Mouse (Mus musculus): Measurements from ENCODE around the gene Smyd4.

DNA sequence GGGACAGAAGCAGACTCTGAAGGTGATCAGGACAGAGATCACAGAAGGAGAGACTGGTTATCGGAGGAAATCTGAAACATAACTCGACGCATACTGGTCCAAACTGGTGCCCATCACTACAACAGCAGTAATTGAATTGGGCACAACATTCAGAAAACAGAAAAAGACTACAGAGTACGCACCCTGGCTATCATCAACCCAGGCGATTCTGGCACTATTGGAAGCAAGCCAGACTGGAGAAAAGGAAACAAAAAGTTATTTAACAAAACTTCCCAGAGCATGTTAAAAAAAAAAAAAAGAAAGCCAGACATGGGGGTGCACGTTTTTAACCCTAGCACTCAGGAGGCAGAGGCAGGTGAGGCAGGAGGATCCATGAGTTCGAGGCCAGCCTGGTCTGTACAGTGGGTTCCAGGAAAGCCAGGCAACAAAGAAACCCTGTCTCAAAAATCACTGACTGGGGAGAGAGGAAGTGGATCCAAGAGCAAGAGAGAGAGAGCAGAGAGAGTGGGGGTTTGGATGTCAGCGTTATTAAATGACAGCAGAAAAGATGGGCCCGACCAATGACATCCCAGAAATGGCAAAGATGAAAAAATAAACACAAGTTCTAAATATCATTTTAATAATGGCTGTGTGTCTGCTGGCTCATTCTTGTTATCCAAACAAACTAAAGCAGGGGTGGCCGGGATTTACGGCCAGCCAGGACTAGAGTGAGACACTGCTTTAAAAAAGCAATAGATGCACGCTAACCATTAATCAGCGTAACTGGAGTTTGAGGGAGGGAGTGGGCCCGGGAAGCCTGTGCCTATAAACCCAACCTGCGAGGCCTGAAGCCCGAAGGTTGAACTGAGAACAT is 22.9 kb upstream of the Smyd4 start:
- no peak for TF ChIP-seq CTCF (IDR thresholded peaks at IDR 0.05)
- TF ChIP-seq POLR2A (IDR thresholded peaks at IDR 0.05; ENCODE audit: insufficient read depth, low read depth, low read length): no peak
- TF ChIP-seq EP300 (IDR thresholded peaks at IDR 0.05; ENCODE audit: insufficient read depth, low read depth, low read length): no peak
